Mouse (Mus musculus): Measurements from ENCODE around the gene Fam20c. TPM values are rescaled to one million over a fixed set of nuclear protein-coding genes. Genes with fewer than 3 reads are reported as not detected.

Gene Fam20c
- polyA plus RNA-seq, 1 experiment from 2014 or later, result 38.0 TPM

DNA sequence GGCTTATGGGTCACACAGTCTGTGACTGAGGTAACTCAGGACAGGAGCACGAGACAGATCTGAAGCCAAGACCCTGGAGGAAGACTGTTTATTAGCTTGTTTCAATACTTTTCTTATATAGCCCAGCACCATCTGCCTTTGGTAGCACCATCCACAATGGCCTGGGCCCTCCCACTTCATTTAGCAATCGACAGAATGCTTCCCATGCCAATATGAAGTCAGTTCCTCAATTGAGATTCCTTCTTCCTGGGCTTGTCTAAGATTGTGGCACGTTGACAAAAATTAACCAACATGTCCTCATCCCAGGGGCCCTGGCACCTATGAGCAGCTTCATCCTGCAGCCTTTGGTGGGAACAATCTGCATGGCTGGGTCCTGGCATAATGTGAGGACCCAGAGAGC lies 14.2 kb upstream of the Fam20c start:
- no peak overlapping the region for H3K9ac ChIP-seq (replicated peaks)
- peaks cover 5% of the 10 kb centered on the region for H3K4me1 ChIP-seq (replicated peaks)
- no peaks in the 10 kb centered on the region for H3K9me3 ChIP-seq
- H3K27me3 ChIP-seq, result no peaks in the 10 kb centered on the region
- H3K4me3 ChIP-seq (replicated peaks), result no peak overlapping the region
- H3K36me3 ChIP-seq, result no peaks in the 10 kb centered on the region
- 80% methylated on average over 3 of the region's 3 CpGs for WGBS
- ATAC-seq, result no peak
- H3K4me2 ChIP-seq (replicated peaks), result no peak overlapping the region
- no peak overlapping the region for H3K27ac ChIP-seq

DNA sequence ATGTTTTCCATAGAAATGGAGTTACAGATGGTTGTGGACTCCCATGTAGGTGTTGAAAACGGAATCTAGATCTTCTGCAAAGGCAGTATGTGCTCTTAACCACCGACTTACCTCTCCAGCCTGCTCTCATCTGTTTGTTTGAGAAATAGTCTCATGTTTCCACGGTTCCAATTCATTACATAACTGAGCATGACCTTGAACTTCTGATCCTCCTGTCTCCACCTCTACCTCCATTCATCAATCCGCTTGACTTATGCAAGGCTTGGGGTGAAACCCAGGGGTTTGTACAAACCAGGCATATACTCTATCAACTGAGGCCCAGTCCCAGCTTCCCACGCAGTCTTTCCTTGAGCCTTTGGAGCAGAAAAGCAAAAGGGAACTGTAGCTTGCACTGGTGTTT lies 12.8 kb upstream of the Fam20c start:
- Histone ChIP-seq H3K36me3 (no peaks in the 10 kb centered on the region), H3K9me3 (no peaks in the 10 kb centered on the region), H3K27ac (no peak overlapping the region), H3K9ac (replicated peaks) (no peak overlapping the region), H3K4me3 (replicated peaks) (no peak overlapping the region), H3K27me3 (no peaks in the 10 kb centered on the region), H3K4me1 (replicated peaks) (peaks cover 5% of the 10 kb centered on the region), H3K4me2 (replicated peaks) (no peak overlapping the region)
- 85% methylated on average over 5 of the region's 5 CpGs for WGBS
- no peak for ATAC-seq

DNA sequence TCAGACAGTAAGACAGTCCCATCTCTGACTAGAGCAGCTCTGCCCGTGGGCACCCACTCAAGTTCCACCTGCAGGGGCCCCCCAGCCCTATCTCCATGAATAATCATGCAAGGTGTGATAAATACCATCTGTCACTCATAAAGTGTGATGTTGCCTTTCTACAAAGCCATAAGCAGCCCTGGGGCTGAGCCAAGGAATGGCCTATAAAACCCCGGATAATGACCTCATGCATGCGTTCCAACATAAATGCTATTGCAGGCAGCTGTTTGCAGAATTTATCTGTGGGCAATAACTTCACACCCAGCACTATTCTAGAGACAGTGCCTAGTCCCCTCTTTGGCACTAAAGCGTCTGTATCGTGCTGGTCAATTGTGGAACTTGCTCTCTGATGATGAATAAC lies 12.0 kb upstream of the Fam20c start:
- WGBS, result 91% methylated on average over 5 of the region's 5 CpGs
- H3K9ac ChIP-seq (replicated peaks), result no peak overlapping the region
- H3K27ac ChIP-seq, result no peak overlapping the region
- H3K36me3 ChIP-seq, result no peaks in the 10 kb centered on the region
- no peaks in the 10 kb centered on the region for H3K27me3 ChIP-seq
- peaks cover 5% of the 10 kb centered on the region for H3K4me1 ChIP-seq (replicated peaks)
- H3K4me2 ChIP-seq (replicated peaks), result no peak overlapping the region
- no peak overlapping the region for H3K4me3 ChIP-seq (replicated peaks)
- no peaks in the 10 kb centered on the region for H3K9me3 ChIP-seq
- no peak for ATAC-seq

DNA sequence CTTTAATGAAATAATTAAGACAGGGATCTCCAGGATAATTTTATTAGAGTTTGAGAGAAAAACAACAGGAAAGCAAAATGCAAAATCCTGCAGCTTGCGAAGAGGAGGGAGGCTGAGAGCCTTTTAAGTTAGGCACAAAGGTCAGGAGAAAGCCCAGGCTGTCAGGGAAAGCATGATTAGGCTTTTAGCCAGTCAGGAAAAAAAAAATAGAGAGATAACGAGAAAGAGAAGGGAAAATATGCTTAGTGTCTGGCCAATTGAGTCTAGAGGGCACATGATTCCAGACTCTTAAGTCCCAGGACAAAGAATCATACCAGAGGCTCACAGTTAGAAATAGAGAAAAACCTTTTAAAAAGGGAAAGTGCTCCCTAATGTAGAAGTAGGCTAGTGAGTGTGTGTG lies 10.7 kb upstream of the Fam20c start:
- Histone ChIP-seq H3K9me3 (no peaks in the 10 kb centered on the region), H3K27ac (no peak overlapping the region), H3K9ac (replicated peaks) (no peak overlapping the region), H3K4me3 (replicated peaks) (no peak overlapping the region), H3K4me2 (replicated peaks) (no peak overlapping the region), H3K36me3 (no peaks in the 10 kb centered on the region), H3K27me3 (no peaks in the 10 kb centered on the region), H3K4me1 (replicated peaks) (peaks cover 5% of the 10 kb centered on the region)
- no peak for ATAC-seq
- 36% methylated on average over 2 of the region's 2 CpGs for WGBS

DNA sequence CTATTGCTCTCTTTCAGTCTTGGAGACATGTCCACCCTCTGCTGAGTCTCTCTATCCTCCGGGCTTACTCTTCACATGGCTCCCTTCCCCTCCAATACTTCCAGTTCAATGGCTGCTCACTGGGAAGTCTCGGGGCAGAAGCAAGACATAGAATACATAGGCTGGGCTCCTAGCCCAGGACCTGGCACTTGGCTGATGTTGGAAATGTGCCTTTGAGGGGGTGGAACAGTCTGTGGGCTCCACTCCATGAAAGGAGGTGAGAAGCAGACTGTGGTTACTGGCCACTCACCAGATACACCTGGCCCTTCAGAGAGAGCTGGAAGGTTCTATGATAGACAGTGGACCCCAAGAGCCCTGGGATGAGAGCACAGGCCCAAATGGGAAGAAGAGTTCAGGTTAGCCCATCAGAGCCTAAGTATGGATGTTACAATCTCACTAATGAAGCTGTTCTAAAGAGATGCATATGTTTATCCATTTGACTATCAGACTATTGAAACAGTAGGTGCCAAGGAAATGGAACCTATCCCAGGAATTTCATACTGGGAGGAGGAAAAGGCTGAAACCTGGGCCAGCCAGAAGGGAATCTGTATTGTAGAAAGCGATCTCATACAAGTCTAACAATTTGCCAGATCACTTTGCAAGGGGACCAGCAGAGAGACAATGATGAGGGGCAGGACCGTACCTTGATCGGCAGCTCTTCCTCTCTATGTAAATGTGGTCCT lies 8.8 kb upstream of the Fam20c start:
- Histone ChIP-seq H3K9me3 (no peaks in the 10 kb centered on the region), H3K4me3 (replicated peaks) (no peak overlapping the region), H3K9ac (replicated peaks) (no peak overlapping the region), H3K4me2 (replicated peaks) (no peak overlapping the region), H3K27ac (no peak overlapping the region), H3K27me3 (no peaks in the 10 kb centered on the region), H3K4me1 (replicated peaks) (peaks cover 5% of the 10 kb centered on the region), H3K36me3 (no peaks in the 10 kb centered on the region)
- ATAC-seq, result no peak
- WGBS, result 93% methylated on average over 5 of the region's 5 CpGs

DNA sequence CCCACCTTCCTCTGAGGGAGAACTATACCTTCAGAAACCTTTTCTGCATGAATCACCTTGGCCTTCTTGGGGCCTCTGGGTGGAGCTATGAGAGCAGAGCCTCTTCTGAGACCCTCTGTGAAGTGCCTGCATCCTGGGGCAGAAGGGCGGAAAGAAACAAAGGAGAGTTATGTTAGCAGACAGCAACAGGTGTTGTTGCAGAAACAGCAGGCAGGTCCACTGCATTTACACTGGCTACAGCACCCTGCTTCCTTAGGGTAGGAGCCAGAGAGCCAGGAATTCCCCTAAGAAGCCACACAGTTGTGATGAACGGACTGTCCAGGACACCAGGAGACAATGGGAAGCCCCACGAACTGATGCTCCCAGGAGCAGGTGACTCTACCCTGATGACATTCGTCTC lies 1.0 kb upstream of the Fam20c start:
- 75% methylated on average over 4 of the region's 4 CpGs for WGBS
- peaks cover 7% of the 10 kb centered on the region; the same call in 1 of the 2 replicates for H3K27me3 ChIP-seq
- H3K4me3 ChIP-seq (replicated peaks), result peak overlapping the region; percentile 81
- peaks cover 6% of the 10 kb centered on the region; the same call in 1 of the 2 replicates for H3K36me3 ChIP-seq
- peaks cover 39% of the 10 kb centered on the region for H3K4me1 ChIP-seq (replicated peaks)
- no peaks in the 10 kb centered on the region for H3K9me3 ChIP-seq
- peak overlapping the region; percentile 92; the same call in 1 of the 2 replicates for H3K9ac ChIP-seq (replicated peaks)
- H3K4me2 ChIP-seq (replicated peaks), result peak overlapping the region; percentile 61
- H3K27ac ChIP-seq, result peak overlapping the region; percentile 97
- no peak for ATAC-seq

DNA sequence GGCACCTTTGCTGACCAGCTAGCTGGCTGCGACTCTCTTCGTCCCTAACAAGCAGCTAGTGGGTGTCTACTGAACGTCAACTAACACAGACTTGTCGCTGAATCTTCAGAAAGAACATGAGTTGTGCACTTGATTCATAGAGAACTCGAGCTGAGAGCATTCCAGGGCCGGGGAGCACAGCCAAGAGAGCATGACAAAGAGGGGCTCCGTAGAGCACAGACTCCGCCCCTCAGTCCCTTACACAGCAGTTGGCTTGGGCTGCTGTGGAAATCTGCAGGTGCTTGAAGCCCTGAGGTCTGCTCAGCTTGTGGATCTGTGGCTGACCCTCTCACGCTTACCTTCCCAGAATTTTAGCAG lies 390 bp upstream of the Fam20c start:
- H3K9ac ChIP-seq (replicated peaks), result peak overlapping the region; percentile 92
- 2% methylated on average over 9 of the region's 9 CpGs for WGBS
- peak; percentile 52 for ATAC-seq
- H3K36me3 ChIP-seq, result peaks cover 12% of the 10 kb centered on the region; the same call in 1 of the 2 replicates
- peak overlapping the region; percentile 81 for H3K4me3 ChIP-seq (replicated peaks)
- peak overlapping the region; percentile 97 for H3K27ac ChIP-seq
- peaks cover 7% of the 10 kb centered on the region; the same call in 1 of the 2 replicates for H3K27me3 ChIP-seq
- H3K9me3 ChIP-seq, result no peaks in the 10 kb centered on the region
- H3K4me1 ChIP-seq (replicated peaks), result peaks cover 45% of the 10 kb centered on the region
- H3K4me2 ChIP-seq (replicated peaks), result peak overlapping the region; percentile 61

DNA sequence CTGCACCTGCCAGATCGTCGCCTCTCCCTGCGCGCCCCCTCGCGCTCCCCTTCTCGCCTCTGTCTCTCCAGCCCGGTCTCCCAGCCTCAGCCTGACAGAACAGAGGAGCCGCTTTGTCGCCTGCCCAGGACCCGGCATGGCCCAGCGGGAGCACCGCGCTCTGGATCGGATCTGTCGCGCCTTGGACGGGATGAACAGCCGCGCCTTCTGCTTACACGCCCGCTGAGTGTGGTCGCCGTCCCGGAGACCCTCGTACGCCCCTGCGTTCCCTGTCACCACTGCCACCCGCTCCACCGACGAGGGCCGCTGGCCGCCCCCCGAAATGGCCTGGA lies 773 bp downstream of the Fam20c start:
- H3K27ac ChIP-seq, result peak overlapping the region; percentile 97
- H3K27me3 ChIP-seq, result peaks cover 7% of the 10 kb centered on the region; the same call in 1 of the 2 replicates
- H3K4me3 ChIP-seq (replicated peaks), result peak overlapping the region; percentile 81
- peaks cover 22% of the 10 kb centered on the region for H3K36me3 ChIP-seq
- peaks cover 57% of the 10 kb centered on the region for H3K4me1 ChIP-seq (replicated peaks)
- peak overlapping the region; percentile 61 for H3K4me2 ChIP-seq (replicated peaks)
- under 1% methylated on average over 27 of the region's 34 CpGs for WGBS
- peak overlapping the region; percentile 92 for H3K9ac ChIP-seq (replicated peaks)
- ATAC-seq, result no peak
- no peaks in the 10 kb centered on the region for H3K9me3 ChIP-seq

DNA sequence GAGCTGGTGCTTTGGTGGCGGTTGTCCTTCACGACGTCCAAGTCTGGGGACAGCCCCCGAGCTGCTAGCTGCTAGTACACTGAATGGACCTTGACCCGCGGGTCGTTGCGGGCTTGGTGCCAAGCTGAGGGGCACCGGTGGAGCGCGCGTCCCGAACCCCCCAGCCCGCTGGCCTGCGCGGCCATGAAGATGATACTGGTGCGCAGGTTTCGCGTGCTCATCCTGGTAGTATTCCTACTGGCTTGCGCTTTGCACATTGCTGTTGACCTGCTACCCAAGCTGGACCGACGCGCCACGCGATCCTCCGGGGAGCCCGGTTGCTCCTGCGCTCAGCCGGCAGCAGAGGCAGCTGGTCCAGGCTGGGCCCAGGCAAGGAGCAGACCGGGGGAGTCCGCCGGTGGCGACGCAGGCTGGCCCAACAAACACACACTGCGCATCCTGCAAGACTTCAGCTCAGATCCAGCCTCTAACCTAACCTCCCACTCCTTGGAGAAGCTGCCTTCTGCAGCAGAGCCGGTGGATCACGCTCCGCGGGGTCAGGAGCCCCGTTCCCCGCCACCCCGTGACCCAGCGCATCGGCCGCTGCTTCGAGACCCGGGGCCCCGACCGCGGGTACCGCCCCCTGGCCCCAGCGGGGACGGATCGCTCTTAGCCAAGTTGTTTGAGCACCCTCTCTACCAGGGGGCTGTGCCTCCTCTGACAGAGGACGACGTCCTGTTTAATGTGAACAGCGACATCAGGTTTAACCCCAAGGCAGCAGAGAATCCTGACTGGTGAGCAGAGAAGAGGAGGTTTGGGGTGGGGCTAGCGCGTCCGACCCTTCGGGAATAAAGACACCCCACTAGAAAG lies 1.4 kb downstream of the Fam20c start:
- whole genome bisulfite sequencing, result under 1% methylated on average over 61 of the region's 61 CpGs
- ATAC-seq, result peak; percentile 18

DNA sequence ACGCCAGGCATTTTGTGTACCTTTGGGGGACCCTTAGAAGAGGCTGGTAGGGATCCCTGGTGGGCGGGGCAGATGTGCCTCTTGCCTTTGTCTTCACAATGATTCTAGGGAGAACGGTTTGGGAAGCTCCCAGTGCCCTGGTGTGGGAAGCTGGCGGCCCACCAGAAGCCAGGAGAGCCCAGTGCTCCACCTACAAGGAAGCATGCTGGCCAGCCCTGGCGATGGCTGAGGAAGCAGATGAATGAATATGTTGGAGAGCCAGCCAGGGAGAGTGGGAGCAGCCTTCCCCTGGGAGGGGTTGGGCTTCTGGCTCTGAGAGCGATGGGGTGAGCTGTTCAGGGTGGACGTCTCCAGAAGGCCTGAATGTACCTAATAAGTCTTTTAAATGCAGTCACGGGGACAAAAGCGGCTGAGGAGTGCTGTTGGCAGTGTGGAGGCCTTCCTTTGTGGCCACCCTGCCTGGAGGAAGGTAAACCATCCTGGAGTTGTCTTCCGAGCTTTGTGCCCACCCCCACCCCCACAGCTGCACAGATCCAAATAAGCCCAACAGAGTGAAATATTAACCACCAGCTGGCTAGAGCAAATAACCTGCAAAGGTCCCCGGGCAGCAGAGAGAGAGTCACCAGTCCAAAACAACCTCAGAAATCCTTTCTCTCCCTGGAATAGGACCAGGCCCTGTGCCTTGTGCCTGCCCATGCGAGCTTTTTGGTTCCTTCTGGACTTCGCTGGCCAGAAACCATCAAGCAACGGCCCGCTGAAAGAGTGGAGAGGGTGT lies 2.2 kb downstream of the Fam20c start:
- peaks cover 71% of the 10 kb centered on the region for H3K4me1 ChIP-seq (replicated peaks)
- peak overlapping the region; percentile 92 for H3K9ac ChIP-seq (replicated peaks)
- peak overlapping the region; percentile 97 for H3K27ac ChIP-seq
- peak overlapping the region; percentile 81 for H3K4me3 ChIP-seq (replicated peaks)
- peak; percentile 13; the same call in 1 of the 2 replicates for ATAC-seq
- no peaks in the 10 kb centered on the region for H3K9me3 ChIP-seq
- H3K4me2 ChIP-seq (replicated peaks), result peak overlapping the region; percentile 61
- peaks cover 7% of the 10 kb centered on the region; the same call in 1 of the 2 replicates for H3K27me3 ChIP-seq
- WGBS, result 17% methylated on average over 15 of the region's 15 CpGs
- peaks cover 34% of the 10 kb centered on the region for H3K36me3 ChIP-seq

More for the DNA sequence above, 1.4 kb downstream of the Fam20c start:
- Histone ChIP-seq H3K4me2 (replicated peaks) (peak overlapping the region; percentile 61), H3K27me3 (peaks cover 7% of the 10 kb centered on the region; the same call in 1 of the 2 replicates), H3K36me3 (peaks cover 28% of the 10 kb centered on the region), H3K4me1 (replicated peaks) (peaks cover 63% of the 10 kb centered on the region), H3K9ac (replicated peaks) (peak overlapping the region; percentile 92), H3K27ac (peak overlapping the region; percentile 97), H3K9me3 (no peaks in the 10 kb centered on the region), H3K4me3 (replicated peaks) (peak overlapping the region; percentile 81)

DNA sequence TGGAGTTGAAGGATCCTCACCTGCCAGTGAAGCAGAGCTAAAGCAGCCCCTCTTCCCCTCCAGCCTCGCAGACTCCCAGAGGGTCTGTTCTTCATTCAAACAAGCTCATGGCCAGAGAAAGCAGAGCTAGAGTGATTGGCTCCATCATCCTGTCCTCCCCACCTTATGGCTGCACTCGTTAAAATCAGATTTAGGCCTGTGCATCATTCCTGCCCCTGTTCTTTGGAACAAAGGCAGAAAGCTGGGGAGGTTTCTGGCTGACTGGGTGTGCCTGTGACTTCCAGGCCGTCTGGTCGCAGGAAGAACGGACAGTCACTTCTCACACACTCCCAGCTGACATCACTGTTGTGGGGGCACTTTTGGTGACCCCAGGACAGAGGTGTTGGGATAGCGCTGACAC lies 2.8 kb downstream of the Fam20c start:
- peaks cover 40% of the 10 kb centered on the region for H3K36me3 ChIP-seq
- H3K27ac ChIP-seq, result peak overlapping the region; percentile 97
- peaks cover 77% of the 10 kb centered on the region for H3K4me1 ChIP-seq (replicated peaks)
- peak overlapping the region; percentile 92 for H3K9ac ChIP-seq (replicated peaks)
- H3K4me2 ChIP-seq (replicated peaks), result peak overlapping the region; percentile 61
- H3K9me3 ChIP-seq, result no peaks in the 10 kb centered on the region
- H3K27me3 ChIP-seq, result peaks cover 6% of the 10 kb centered on the region; the same call in 1 of the 2 replicates
- no peak for ATAC-seq
- WGBS, result 45% methylated on average over 6 of the region's 6 CpGs
- peak overlapping the region; percentile 81 for H3K4me3 ChIP-seq (replicated peaks)
